Mouse (Mus musculus) urinary bladder, postnatal 36 days (tissue): ENCODE measurements around the gene Wnt5b.

ENCODE experiments used
- DNase-seq, 2 experiments: peaks; one replicate each; pipeline ENCODE4 v3.0.0; 2022; ENCODE audit warnings: low spot score in 2 of 2, mixed read lengths in 1 of 2

Wnt5b gene

GRCm38 (mm10) chr6:119521931-119522391 is 22.2 kb downstream of the Wnt5b start:
- no peak for DNase-seq

DNA sequence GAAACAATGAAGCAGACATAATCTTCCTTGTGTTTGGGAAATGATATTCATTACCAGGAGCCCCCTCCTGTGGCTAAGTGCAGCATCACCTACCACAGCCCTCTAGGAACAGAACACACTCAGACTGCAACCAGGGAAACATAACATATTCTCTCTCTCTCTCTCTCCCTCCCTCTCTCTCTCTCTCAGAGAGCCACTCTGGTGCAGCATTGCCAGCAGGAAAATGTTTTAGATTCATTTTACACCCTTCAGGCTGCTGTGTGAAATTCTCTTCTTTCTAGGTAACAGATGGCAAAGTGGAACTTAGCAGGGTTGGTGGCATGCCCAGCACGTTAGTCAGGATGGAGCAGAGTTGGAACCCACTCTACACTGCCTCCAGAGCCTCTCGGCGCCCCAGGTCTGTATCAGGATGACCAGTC is 22.7 kb downstream of the Wnt5b start:
- no peak for DNase-seq

GRCm38 (mm10) chr6:119520731-119521130 is 23.4 kb downstream of the Wnt5b start:
- DNase-seq, result no peak

GRCm38 (mm10) chr6:119514085-119514484 is 30.1 kb downstream of the Wnt5b start:
- DNase-seq, result no peak

DNA sequence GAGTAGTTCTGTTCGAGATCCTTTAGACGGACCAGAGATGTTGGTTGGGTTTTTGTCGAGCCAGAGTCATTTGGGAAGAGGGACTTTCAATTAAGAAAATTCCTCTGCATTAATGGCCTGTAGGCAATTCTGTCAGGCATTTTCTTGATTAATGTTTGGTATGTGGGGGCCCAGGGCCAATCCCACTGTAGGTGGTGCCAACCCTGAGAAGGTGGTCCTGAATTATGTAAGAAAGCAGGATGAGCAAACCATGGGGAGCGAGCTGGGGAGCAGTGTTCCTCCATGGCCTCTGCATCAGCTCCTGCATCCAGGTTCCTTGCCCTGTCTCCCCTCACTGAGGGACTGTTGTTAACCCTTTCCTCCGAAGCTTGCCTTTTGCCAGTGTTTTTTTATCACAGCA is 30.7 kb downstream of the Wnt5b start:
- no peak for DNase-seq

DNA sequence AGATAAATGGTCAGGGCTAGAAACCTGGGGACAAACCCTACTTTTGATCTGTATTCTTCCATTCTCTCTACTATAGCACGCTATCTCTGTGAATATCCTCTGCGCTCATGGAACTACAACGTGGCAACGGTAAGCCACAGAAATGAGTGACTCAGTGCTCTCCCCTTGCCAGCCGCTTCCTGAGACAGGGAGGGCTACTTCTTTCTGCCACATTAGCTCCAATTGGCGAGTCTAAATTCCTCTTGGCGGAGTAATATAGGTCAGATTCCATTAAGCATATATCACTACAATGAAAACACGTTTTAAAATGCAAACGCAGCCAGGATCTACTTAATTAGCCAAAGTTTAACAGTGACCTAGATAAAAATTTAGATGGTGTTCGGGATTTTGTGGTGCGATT is 31.4 kb downstream of the Wnt5b start:
- DNase-seq, result no peak

DNA sequence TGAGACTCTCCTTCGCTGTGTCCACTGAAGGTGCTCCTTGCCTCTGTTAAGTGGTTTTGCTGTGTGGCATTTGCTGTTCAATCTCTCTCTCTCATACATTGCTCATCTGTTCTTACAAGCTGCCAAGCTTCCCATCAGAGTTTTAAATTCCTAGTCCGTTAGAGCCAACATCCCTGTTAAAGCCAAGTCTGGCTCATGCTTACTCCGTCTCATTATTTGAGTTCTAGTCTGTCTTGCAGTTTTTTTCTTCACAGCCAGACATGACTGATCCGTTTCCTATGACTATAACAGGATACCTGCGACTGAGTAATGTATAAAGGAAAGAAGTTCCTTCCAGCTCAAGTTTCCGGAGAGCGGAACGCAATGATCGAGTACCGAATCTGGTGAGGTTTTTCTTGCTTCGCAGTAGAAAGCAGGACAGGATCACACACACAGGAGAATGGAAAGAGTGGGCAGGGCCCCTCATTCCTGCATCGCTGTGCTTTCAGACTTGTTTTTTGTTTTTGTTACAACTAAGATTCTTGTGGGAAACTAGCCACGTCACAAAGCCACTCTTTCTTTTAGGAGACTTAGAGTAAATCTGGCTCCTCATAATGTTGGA is 34.6 kb downstream of the Wnt5b start:
- DNase-seq, result no peak

GRCm38 (mm10) chr6:119508634-119509375 is 35.3 kb downstream of the Wnt5b start:
- no peak for DNase-seq

- no peak for DNase-seq
Measured at GRCm38 (mm10) chr6:119508221-119508620, 35.9 kb downstream of the Wnt5b start.

- DNase-seq, result no peak
Measured at GRCm38 (mm10) chr6:119505525-119506225, 38.5 kb downstream of the Wnt5b start.

GRCm38 (mm10) chr6:119504756-119505155 is 39.4 kb downstream of the Wnt5b start:
- no peak for DNase-seq

- DNase-seq, result no peak
Measured at GRCm38 (mm10) chr6:119502031-119502430, 42.1 kb downstream of the Wnt5b start.

DNA sequence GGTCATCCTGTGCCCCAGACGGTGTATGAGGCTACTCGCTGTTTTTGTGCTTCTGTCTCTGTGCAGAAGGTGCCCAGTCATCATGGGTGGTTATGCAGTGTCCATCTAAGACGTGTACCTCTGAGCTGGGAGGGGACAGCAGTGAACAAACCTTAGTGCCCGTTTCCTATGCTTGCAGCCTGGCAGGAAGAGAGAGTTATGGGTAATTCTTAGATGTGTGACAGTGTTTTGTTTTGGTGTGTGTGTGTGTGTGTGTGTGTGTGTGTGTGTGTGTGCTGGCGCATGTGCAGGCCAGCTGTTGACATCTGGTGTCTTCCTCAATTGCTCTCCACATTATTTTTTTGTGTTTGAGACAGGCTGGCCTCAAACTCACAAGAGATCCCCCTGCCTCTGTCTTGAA is 44.1 kb downstream of the Wnt5b start:
- no peak for DNase-seq

GRCm38 (mm10) chr6:119499271-119499670 is 44.9 kb downstream of the Wnt5b start:
- peak; percentile 34 to 62 for DNase-seq

DNA sequence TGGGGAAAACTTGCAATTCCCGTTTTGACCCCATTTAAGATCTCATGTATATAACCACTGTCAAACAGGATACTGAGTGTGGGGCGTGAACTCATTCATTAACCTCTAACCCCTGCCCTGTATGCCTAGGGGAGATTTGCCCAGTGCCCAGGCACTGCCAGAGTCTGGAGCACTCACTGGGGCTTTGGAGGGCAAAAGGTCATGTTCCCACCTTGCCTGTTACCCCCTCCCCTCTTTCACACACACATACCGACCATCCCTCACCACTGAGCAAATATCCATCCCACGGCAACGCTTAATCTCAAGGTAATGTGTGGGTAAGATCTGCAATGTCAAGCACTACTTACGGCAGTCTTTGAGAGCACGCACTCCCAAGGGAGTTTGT is 51.5 kb downstream of the Wnt5b start:
- no peak for DNase-seq

- no peak for DNase-seq
Measured at GRCm38 (mm10) chr6:119491997-119492629, 52.0 kb downstream of the Wnt5b start.

DNA sequence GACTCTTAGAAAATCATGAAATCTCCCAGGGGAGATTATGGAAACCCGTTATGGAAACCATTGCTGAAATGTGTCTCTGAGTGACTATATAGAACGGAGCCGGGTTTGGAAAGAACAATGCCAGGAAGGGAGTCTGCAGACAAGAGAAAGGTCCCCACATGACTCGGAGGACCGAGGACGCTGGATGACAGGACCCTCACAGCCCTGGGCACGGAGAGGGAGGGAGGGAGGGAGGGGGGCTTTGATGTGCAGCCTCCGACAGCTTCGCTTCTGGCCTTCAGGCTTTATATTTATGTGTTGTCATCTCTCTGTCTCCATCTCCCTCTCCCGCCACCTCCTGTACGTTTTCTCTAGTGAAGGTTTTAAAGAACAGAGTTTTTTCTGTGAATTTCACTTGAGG is 53.1 kb downstream of the Wnt5b start:
- no peak for DNase-seq

- DNase-seq, result no peak
Measured at GRCm38 (mm10) chr6:119490549-119490948, 53.6 kb downstream of the Wnt5b start.

- no peak for DNase-seq
Measured at GRCm38 (mm10) chr6:119489765-119490164, 54.4 kb downstream of the Wnt5b start.

DNA sequence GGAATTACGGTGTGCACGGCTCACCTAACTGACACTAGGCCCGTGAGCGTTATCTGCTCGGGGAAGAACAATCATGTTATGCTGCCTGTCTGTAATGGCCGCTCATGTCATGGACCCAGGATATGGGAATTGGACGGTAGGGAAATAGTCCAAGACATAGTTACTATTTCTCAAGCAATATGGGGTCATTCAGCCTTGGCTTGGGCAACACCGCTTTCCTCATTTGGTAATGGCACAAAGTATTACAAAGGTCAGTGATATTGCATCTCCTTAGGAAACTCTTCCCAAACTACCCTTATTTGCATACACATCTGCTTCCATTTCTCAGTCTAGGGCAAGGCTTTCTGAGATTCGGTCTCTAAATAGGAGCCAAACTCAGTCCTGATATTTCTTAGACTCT is 56.5 kb downstream of the Wnt5b start:
- no peak for DNase-seq

DNA sequence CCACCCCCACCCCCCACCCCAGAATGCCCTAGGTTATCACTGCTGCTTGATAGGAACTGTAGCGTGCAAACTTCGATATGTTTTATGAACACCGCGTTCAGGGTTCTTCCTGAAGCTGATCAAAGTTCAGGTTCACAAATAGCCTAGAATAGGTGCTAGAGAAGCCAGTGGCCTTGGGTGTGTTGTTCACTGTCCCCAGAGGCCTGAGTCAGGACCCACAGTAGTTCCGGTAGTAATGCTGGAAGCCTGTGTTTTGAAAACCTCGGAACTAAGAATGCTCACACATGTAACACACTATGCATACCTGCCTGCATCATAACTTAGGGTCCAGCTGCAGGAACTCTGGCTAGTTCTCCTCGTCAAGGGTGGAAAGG is 57.1 kb downstream of the Wnt5b start:
- no peak for DNase-seq

DNA sequence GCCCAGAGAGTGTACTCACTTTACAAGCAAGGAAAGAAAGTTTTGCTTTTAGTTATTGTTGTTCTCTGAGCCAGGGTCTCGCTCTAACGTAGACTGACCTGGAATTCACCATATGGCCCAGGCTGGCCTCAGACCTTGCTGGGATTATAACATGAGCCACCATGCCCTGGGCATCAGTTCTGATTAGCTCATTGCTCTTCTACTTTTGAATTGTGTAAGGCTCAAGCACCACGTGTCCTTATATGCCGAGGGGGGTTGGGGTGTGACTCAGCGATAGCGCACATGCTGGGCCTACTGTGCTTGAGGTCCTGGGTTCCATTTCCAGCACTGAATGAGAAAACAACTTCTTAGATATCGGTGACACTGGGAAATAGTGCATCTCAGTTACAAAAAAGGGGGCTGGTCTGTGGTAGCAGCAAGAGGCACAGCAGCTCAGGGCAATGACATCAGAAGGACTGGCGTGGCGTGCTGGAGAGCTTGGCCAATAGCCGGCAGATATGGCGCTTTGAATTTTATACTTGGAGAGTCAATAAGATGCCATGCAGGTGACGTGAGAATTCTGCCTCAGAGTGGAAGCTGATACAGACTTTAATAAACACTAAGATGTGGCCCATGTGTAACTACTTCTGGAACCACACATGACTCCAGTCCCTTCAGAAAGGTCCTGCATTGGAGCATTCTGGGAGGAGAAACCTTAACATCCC is 57.6 kb downstream of the Wnt5b start:
- DNase-seq, result no peak
